Mouse (Mus musculus) right cerebral cortex, postnatal 36 days (tissue): Measurements from ENCODE around the gene Pamr1.

Experiments
- DNase-seq, 2 experiments: peaks; one replicate each; pipeline ENCODE4 v3.0.0; 2022; ENCODE audit warnings: low spot score in 2 of 2, mixed read lengths in 1 of 2

Gene Pamr1

DNA sequence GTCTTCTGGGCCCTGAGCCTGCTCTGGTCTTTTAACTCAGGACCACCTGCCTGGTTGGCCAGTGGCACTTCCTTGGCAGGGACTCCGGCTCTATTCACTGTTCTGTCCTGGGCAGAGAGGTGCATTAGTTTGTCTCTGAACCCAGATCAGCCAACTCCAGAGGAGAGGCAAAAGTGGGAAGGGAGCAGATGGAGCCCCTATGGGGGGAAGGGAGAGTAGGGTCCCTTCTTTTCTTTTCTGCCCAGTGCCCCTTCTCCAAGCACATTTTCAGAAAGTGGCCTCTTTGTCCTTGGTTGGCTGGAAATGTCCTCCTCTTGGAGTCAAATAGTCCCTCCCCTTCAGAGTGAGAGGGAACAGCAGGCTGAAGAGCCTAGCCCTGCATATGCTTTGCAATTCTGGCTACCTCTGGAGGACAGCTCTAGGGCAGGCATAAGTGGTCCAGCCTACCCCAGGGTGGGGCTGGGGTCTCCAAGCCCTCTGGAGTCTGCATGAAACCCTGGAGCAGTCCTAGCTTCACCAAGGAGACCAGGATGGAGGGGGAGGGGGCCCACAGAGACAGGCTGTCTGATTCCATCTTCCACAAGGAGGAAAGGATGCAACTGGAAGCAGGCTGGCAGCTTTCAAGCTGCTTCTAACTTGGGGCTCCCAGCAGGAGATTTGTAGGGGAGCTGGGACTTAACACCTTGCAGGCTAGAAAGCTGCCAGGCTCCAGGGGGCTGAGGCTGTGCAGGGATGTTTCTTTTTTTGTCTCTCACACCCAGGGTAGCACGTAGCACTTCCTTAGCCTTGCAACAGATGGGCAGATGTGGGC is 49.3 kb downstream of the Pamr1 start:
- DNase-seq = peak; percentile 76 to 90

DNA sequence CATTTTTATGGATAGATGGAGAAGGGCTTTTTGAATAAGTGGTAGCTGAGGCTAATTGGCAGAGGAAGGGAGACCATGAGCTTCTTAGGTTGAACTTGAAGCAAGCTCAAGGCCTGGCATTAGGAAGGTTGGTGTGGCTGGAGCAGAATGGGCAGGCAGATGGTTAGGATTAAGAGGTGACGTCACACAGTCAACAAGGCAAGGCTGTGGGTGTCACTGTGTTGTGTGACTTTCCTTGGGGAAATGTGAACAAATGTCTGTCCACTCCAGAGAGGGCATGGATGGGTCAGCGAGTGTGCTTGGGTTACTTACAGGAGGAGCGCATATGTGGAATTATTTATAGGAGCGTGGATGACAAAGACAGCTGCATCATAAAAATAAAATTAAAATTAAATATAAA is 50.7 kb downstream of the Pamr1 start:
- no peak for DNase-seq

DNA sequence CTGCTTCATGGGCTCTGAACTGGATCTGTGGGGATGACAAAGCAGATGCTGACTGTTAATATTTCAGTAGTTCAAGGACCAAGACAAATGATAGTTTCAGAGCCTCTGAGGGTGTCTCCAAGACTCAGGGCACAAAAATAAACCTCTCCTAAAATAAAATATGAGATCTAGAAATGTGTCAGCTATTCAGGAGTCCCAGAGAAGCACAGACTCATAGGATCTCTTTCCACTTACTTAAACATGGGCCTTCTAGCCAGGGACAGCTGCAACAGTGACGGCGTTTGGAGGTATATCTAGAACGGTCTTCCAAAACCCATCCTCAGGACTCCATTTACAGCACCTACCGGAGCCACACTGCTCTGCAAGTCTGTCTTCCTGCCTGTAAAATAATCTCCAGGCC is 60.7 kb downstream of the Pamr1 start:
- DNase-seq = no peak

DNA sequence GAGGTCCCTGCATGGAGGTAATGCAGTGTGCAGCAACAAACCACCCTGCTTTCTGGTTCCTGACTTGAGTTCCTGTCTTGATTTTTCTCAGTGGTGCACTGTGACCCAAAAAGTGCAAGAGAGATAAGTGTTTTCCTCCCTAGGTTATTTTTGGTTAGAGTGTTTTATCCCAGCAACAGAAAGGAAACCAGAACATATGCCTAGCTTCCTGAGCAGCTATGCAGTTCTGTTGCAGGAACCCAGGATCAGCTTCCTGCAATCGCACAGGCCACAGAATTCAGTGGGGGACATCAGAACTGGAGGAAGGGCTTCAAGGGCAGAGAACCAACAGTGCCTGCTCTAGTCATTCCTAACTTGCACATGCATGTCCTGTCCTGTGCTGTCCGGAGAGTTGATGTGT is 66.8 kb downstream of the Pamr1 start:
- DNase-seq = no peak

DNA sequence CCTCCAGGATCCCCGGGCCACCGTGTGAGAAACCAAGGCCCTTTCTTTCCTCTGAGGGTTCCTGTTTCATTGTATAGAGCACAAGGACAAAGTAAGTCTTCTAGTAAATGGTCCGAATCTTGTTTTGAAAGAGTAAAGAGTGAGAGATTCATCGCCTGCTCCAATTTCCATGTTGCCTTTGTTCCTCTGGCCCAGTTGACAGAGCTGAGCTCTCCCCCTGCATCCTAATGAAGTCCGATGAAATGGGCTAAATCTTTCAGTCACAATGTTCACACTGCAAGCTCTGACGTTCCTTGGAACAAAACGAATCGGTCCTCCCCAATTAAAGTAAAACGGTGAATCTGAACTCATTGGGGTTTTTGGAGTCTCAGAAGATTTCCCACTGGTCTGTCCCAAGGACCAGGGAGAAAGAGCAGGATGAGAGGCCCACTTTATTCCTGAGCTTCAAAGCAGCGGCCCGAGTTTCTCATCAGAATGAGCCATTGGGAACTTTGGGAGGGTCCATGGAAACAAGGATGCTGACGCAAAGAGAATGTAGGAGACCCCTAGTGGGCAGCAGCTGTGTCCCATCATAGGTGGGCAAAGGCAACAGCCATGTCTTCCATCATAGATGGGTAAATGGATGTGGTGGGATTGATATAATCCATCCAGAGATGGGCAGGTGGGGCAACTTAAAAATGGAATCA is 71.1 kb downstream of the Pamr1 start:
- no peak for DNase-seq

DNA sequence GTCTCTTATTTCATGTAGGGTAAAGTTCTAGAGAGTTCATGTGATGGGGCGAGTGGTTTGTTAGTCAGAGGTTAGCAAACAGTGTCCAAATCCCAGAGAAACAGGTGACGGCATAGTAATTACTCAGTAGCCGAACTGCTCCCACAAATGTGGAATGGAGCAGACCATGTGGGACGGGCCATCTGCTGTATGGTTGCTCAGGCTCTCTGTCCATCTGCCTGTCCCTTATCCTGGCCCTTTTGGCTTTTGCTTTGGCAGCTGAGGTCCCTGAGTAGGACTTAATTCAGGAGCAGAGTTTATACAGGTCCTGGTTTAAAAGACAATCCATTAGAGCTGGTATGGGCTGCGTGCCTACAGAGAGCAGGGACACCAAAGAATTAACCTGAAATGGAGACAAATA is 72.4 kb downstream of the Pamr1 start:
- DNase-seq = no peak

DNA sequence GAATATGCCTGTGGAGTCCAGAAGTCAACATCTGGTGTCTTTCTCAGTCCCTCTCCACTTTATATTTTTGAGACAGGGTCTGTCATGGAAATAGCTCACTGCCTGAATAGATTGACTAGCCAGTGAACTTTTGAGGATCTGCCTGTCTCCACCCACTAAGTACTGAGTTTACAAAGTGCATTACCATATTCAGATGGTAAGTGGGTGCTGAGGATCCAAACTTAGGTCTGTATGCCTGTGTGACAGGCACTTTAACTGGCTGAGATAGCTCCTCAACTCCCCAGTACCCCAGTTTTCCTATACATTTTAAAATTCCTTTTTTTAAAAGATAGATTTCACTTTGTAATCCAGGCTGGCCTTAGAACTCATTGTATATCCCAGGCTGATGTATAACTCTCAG is 73.1 kb downstream of the Pamr1 start:
- DNase-seq = no peak

DNA sequence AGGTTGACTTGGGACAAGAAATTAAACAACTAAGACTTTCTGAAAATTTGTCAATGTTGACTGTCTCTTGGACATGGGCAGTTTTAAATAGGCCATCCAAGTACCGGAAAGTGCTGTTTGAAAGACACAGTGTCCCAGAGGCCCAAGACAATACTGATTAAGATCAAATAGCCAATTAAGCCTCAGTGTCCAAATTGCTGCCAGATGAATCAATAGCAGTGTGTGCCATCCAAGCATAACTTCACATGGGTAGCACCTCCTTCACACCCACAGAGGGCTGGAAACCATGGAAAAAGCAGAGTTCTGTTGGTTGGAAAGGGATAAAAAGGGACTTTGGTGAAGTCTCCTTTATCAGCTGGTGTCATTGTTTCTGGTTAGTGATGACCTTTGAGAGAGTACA is 74.7 kb downstream of the Pamr1 start:
- no peak for DNase-seq

DNA sequence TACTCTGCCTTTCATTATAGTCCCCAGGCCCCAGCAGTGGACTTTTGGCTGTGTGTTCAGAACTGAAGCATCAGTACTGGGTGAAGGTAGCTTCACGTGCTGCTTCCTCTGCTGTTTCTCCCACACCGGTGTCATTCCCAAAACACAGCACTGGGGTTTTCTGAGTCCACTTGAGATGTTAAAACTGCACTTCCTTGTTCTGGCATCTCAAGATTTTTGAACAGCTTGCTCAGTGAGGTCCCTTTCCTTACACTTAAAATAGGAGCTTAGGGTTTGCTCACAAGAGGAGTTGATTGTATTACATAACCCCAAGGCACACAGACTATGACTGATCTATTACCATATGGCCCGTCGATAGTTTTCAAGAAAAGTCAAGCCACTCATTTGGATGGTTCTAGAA is 82.5 kb downstream of the Pamr1 start:
- DNase-seq = no peak

DNA sequence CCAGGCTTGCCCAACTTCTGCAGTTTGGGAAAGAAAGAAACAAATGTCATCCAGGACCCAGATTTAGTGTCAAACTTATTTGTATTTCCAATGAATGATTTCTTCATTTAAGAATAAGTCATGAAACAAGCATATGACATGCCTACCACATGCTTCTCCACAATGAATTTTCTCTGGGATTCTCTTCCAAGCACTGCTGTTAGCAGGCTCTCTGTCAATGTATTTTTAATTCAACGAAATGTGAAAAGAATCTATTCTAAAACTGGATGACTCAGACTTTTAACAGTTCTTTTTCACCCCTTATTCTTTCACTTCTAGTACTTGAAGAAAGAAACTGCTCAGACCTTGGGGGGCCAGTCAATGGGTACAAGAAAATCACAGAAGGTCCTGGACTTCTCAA is 84.2 kb downstream of the Pamr1 start:
- no peak for DNase-seq

DNA sequence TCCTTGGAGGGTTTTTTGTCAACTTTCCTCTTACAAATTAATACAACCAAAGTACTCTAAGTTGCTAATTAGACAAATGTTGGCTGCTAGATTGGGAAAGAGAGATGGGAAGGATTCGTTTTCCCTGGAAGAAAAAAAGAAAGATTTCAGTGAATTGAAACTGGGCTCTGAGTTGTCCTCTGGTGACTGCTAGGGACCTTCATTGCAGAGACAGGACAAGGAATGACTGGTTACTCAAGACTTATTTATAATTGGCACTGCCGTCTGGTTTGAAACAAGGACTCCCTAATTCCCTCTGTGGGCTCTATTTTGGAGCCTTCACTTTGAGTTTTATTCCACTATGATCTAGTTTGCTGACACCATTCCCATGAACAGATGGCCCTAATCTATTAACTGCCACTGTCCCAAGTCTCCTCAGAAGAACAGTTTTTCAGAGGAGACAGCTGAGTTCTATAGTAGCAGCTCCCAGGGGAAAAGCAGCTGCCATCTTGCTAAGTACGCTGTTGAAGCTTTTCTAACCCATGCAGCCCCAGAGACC is 85.8 kb downstream of the Pamr1 start:
- no peak for DNase-seq

DNA sequence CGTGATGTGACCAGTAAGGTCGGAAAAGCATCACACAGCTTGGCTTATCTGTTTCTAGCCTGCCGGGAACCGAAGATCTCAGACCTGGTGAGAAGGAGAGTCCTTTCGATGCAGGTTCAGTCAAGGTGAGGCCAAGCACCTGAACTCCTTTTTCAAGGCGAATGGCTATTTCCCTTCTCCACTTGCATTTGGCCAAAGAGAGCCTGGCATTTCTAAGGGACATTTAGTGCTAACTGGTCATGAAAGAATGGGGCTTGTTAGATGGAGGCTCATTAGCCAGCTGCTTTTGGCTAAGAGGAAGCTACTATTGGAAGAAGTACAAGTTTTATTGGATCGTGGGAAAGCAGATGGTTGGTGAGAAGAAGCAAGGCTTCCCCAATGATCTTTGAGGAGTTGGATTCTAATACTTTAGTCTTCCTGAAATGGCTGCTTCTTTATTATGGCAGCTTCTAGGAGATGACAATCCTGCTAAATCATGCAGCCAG is 86.3 kb downstream of the Pamr1 start:
- DNase-seq = no peak

DNA sequence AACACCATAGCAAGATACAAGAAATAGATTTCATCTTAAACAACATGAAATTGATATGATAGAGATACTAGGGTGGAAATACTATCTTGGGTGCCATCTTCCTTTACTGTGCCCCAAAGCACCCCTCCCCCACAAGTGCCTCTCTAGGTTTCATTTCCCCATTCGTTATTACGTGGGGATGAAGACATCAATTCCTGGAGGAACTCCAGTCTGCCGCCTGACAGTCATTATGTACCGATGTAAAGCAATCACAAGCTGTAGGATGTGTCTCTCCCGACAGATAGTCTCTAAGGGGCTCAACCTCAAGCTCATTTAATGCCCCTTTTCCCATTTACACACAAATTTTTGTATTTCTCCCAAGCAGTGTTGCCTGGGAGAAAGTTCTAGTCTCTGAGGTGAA is 88.3 kb downstream of the Pamr1 start:
- DNase-seq = no peak

DNA sequence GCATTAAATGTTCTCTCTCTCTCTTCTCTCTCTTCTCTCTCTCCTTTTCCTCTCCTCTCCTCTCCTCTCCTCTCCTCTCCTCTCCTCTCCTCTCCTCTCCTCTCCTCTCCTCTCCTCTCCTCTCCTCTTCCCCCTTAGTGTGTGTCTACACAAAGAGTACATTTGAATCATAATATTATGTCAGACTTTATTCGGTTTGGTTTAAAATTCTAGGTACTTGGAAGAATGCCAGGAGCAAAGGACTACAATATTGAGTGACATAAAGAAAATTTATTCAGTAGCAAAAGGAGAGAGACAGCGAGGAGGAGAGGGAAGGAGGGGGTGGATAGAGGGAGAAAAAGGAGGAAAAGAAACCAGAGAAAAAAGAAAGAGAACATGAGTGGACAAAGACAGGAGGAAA is 88.9 kb downstream of the Pamr1 start:
- DNase-seq = no peak

DNA sequence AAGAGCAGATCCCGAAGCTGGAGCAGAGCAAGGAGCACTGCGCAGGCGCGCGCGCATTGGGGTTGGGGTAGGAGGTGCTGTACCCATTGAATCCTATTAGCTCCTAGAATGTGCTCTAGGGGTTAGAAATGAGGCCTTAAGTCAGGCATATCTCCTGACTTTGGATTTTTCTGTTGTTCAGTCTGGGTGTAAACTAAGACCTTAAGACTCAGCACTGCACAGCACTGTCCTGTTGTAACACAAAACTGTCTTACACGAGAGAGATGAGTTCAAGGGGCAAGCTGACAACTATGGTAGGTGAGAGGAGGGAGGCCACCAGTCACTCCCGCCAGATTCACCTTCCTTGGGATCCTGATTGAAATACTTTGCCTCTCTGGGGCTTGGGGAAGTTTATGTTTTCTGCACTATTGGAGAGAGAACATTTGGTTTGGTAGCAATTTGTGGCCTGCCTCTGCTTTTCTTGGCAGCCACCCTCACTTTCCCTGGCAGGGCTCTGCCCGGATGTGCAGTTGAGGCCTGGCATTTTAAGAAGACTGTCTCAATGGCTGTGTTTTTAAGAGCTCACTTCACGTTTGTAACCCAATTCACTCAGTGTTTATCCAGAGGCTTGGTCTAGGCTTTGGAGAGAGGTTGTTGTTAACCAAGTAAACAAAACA is 99.2 kb downstream of the Pamr1 start:
- DNase-seq = peak; percentile 73

DNA sequence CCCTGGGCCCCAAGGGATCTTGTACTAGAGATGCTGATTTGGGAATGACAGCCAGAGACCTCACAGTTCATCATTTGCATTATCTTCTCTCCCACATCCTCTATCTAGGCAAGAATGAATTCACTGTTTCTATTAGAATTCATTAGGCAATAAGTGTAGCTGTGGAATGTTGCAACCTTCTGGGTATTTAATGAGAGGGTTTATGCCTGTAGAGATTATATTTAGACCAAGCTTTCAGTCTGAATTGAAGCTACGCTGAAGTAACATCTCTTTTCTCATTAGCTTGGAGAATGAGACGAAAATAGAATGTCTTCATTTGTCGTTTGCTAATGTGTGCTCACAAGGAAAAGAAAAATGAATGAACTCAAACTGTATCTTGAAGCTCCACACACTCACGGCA is 100.5 kb downstream of the Pamr1 start:
- no peak for DNase-seq

DNA sequence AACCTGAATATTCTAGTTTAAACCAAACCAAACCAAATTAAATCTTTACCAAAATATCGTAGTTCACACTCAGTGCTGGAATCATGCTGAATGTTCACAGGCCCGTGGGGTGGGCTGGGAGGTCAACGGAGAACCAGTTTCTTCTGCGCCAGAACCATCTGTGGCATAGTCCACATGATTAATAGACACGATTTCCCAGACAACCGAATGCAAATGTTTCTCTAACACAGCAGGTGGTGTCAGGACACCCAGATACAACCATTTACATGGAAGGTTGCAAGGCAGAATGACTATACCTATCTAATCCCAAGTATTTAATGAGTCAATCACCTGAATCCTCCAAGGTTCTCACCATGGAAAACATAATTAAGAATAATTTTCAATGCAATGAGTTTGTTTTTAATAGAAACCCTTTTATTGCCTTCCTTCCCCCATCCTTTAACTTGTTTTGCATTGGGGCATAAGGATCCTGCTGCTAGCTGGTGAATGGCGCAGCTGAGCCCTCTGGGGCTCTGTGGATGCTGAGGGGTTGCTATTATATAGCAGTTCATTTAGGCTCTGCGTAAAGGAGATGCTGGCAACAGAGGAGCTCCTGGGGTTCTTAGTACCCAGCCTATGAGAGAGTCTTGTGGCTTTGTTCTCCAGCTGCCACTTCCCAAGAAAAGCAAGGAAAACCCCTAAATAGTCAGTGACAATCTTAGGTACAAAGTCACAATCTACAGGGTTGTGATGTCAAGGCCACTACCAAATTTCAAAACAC is 106.3 kb downstream of the Pamr1 start:
- no peak for DNase-seq

DNA sequence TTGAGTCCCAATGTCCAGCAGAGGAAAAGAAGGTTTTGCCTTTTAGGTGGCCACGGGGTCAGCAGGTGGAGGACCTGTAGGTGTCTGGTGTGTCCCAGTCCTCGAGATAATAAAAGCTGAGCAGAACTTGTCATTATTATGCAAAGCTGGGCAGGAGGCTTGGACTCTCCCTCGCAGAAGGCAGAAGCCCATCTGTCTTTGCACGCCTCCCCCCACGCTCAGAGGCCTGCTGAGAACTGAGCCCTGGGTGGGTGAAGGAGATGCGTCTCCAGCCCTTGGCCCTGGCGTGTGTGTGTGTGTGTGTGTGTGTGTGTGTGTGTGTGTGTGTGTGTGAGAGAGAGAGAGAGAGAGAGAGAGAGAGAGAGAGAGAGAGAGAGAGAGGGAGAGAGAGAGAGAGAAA is 107.9 kb downstream of the Pamr1 start:
- peak; percentile 62 to 70 for DNase-seq

DNA sequence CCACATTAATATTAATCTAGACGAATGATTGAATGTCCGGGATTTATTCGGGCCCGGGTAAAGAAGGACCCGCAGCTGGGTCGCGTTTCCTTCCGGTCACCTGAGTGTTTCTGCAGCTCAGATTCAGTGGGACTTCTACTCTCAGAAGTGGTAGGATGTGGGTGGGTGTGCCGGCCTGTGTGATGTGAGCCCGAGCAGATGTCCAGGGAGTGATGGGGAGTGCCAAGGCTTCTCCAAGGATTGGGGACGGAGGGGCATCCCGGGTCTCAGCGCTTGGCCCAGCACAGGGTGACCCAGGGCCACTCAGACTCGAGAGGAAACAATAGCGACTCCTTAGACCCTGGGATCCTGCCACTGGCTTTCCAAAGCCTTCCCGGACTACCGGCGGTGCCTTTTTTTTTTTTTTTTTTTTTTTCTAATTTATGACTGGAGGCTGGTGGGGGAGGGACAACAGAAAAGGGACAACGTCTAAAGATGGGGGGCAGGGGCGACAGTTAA is 108.4 kb downstream of the Pamr1 start, which contains the start of gene Slc1a2:
Gene Slc1a2 (plus strand): TSS at position 497 of the 498 bp plus-strand sequence.
- DNase-seq = peak; percentile 63 to 78

DNA sequence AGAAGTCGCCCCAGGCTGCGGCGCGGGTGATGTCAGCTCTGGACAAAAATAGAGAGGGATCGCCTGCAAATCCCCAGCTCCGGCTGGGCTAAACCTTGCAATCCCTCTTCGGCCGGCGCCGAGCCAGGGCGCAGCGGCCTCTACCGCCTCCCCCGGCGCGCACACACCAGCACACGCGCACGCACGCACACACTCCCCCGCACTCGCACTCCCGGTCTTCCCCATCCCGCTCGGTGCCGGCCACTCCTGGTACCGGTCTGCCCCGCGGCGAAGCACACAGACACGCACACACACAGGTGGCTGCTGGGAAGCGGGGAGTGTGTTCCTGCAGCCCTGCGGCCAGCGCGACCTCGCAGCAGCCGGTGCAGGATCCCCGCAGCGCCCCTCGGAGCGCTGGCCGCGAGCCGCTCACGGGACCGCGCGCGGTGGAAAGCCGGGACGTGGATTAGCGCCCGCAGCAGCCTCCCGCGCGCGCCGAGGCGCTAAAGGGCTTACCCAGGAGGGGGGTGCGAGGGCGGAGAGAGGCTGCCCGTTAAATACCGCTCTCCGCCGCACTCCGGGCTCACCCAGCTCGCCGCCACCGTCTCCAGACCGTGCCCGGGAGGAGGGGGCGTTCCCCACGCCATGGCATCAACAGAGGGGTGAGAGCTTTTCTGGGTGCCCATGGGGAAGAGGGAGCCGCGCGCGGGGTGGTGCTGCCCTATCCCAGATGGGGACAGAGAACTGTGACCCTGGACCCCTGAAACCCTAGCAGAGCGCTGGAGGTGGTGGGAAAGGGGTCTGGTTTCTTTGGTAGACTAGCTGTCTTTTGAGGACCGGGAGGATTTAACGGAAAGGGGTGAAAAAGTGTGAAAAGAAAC is 109.1 kb downstream of the Pamr1 start:
- peak; percentile 68 to 69 for DNase-seq

DNA sequence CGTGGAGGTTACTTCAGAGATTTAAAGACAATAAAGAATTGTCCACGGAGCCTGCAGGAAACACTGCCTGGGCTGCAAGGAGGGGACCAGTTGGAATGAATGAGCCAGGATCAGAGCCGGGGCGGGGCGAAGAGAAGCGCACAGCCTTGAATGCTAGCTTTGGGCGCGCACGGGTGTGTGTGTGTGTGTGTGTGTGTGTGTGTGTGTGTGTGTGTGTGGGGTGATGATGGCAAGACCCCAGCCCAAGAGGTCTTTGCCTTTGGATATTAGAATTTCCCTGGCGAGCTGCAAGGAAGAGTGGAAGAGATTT is 109.7 kb downstream of the Pamr1 start:
- no peak for DNase-seq
